Mouse (Mus musculus) layer of hippocampus, adult 18-20 months (tissue): ENCODE results near the gene Mthfd2l. TPM values are rescaled to one million over a fixed set of nuclear protein-coding genes. Genes with fewer than 3 reads are reported as not detected.
A peak's percentile ranks its signal among the peaks of the same experiment; 100 is the strongest.

ENCODE experiments used
- DNase-seq, 2 experiments: peaks; one replicate each; pipeline ENCODE4 v3.0.0; 2022; ENCODE audit warnings: low spot score in 2 of 2
- long read RNA-seq: library from polyadenylated mRNA; stranded (forward); transcript quantifications from one replicate; pipeline ENCODE4 v2.0.0, GENCODE M21; 2021
- total RNA-seq, 2 experiments: library from RNA; stranded (reverse); gene quantifications; 2 replicates each; pipeline ENCODE4 v1.2.3; 2021

Gene Mthfd2l
- 10 to 100 TPM; 18.8 to 20.3 TPM for total RNA-seq
- long read RNA-seq, full-length matches to known transcripts = 8 of 11 reads
- long read RNA-seq, partial matches to known transcripts = 0 of 11 reads
- long read RNA-seq, other reads (novel, unspliced or antisense) = 3 of 11 reads

GRCm38 (mm10) chr5:90930971-90931851 is at the start of gene Mthfd2l:
Gene Mthfd2l (plus strand): TSS chr5:90931117.
- peak; percentile 51 to 72 for DNase-seq

DNA sequence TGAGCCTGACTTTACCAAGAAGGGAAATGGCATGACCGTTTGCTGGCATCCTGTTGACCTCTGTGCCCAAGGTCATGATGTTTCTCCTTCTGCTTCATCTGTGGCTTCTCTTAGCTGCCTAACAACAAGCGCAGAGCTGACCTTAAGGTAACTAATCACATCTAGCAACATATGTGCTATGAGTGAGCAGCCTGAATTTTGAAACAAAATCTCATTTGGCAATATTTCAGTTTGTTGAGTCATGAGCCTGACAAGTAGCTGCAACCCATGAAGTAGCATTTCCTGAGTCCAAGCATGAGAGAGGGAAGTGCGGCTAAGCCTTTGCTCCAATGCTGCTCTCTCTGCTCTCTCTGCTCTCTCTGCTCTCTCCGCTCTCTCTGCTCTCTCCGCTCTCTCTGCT is 49.2 kb upstream of the Mthfd2l start:
- DNase-seq = peak in 1 of 2 experiments; percentile 26

GRCm38 (mm10) chr5:90882146-90882545 is 48.8 kb upstream of the Mthfd2l start:
- no peak for DNase-seq

- DNase-seq = no peak
Measured at GRCm38 (mm10) chr5:90884628-90885242, 46.2 kb upstream of the Mthfd2l start.

DNA sequence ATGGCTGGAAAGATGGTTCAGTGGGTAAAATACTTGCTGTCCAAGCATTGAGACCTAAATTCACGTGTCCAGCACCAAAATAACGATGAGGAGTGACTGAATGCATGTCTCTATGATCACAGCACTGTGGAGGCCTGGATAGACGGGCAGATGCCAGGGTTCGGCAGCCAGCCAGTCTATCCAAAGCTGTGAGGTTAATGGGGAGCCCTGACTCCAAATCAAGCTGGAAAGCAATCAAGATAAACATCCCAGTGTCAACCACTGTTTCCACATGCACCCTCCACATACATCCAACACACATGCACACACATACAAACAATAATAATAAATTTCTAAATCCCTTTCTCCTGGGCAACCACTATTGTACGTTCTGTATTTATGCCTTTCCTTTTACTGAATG is 42.3 kb upstream of the Mthfd2l start:
- no peak for DNase-seq

DNA sequence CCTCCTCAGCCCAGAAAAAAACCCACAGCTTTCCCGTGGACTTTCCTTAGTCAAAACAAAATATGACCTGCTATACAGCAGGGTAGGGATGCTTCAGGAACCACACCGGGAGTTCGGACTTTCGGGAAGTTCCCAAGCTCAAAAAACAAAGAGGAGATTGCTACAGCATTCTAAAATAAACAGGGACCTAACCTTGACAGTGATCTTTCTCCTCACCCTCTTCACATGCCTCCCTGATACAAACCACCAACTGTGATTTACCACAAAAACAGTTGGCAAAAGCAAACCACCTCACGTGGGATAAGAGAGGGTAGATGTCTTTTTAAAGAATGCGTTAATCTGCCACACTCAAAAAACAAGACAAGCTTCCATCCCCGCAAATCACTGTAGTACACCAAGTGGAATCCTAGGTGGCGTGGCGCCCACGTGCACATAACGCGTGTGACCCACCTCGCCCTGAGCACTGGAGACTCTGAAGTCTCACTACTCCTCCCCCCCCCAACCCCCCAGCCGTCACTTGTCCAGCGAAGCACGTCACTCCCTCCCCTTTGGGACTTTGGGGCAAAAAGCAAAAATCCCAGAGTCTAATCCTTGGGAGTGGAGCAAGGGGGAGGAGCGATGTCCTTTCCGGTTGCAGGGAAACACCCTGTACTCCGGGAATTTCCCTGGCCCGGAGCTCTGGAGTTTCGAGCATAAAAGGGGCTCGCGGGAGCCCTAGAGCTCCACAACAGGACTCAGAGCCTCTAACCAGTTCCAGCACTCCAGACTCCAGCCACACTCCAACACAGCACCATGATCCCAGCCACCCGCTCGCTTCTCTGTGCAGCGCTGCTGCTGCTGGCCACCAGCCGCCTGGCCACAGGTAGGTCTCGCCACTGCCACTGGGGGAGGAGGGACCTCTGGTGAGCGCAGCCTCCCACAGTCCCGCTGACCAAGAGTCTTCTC is 40.1 kb upstream of the Mthfd2l start, which contains the start of gene Cxcl1:
Cxcl1 (plus strand) TSS at position 723 of the 945 bp plus-strand sequence.
- no peak for DNase-seq

- no peak for DNase-seq
Measured at GRCm38 (mm10) chr5:90891464-90891813, 39.5 kb upstream of the Mthfd2l start.

DNA sequence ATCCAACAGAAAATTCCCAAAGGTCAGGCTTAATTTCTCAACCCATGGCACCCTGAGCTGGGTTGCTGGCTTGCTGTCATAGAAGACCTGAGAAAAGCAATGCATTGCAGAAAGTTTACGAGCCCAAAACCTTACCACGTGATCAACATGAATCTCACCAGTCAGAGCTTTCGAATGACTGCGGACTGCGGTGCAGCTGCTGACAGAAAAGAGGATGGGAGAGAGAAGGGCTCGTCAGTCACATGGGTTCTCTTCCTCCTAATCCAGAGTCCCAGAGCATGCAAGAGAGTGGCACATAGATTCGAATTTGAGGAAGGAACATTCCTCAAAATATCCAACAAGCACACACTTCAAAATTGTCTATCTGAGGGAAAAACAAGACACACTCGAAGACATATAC is 36.7 kb upstream of the Mthfd2l start:
- no peak for DNase-seq

GRCm38 (mm10) chr5:90897429-90897828 is 33.5 kb upstream of the Mthfd2l start:
- no peak for DNase-seq

GRCm38 (mm10) chr5:90899308-90899707 is 31.6 kb upstream of the Mthfd2l start:
- no peak for DNase-seq

GRCm38 (mm10) chr5:90900147-90900546 is 30.8 kb upstream of the Mthfd2l start:
- DNase-seq = no peak

GRCm38 (mm10) chr5:90900688-90901087 is 30.2 kb upstream of the Mthfd2l start:
- DNase-seq = no peak

DNA sequence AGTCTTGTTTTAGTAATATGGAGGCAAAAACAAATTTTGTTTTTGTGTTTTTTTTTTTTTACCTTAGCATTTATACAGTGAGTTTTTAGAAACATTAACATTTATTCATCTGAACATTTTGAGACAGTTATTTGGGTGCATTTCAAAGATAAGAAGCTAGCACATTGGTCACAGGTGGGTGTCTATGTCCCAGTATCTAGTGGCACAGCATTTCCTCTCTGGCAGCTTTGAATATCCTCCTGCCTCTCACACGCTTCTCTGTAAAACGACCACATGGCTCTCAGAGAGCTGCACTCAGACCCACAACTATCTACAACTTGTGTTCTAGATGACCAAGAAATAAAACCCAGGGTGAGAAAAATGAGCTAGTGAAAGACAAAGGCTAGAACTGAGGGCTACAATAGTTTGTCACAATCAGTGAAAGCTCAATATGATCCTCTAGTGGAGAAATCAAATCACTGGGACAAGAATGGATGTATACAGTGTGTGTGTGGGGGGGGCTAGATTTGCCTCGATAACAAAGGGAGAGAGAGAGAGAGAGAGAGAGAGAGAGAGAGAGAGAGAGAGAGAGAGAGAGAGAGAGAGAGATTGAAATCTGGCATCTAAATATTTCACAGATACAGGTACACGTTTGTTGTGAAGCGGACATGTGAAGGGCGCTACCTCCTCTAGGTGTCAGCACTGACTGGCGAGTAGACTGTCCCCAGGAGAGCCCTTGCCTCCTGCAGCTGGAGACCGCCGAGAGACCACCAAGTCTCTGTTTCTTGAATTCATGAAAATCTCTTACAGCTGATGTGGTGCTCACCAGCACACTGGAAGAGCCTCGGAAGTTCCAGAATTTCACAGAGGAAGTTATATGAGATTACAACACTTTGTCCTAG is 28.3 kb upstream of the Mthfd2l start:
- no peak for DNase-seq

DNA sequence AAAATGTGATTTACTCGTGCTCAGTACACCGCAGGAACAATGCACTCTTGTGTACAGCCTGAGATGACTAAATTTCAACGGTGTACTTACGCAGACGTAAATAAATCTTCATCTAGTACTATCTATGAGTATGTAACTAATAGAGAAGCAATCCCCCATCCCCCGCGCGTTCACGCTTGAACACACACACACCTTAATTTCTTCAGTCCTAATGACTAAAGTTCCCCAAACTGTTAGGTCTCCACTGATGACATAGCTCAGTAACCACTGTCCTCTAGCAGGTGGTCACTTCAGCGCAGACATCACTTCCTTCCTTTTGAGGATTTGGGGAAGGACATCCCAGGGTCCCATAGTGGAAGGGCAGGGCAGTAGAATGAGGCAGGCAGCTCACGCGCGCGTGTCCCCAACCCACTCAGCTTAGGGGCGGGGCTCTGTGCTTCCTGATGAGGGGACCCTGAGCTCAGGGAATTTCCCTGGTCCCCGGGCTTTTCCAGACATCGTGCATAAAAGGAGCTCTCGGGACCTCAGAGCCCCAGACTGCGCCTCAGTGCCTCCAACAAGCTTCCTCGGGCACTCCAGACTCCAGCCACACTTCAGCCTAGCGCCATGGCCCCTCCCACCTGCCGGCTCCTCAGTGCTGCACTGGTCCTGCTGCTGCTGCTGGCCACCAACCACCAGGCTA is 27.4 kb upstream of the Mthfd2l start, which contains the start of gene Cxcl2:
Cxcl2 (plus strand) TSS at position 533 of the 682 bp plus-strand sequence.
- DNase-seq = no peak

GRCm38 (mm10) chr5:90908983-90909382 is 21.9 kb upstream of the Mthfd2l start:
- peak; percentile 32 to 80 for DNase-seq

- DNase-seq = no peak
Measured at GRCm38 (mm10) chr5:90919495-90919894, 11.4 kb upstream of the Mthfd2l start.

- no peak for DNase-seq
Measured at GRCm38 (mm10) chr5:90922958-90923357, 8.0 kb upstream of the Mthfd2l start.

DNA sequence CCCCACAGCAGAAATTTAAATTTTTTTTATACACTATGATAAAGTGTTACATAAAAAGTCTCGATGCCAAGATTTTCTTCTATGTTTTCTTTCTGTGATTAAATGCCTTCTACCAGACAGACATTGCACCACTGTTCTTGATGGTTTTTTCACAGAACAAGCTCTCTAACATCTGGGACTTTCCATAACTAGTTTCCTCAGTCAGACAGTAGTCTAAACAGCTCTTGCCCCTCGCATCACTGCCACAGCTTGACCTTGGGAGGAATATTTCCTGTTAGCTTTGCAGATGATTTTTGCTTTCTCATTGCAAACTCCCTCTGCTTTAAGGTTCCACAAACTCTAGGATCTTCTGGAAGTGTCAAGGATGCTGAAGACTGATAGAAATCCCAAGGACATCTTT is 371 bp upstream of the Mthfd2l start:
- no peak for DNase-seq

GRCm38 (mm10) chr5:90931911-90932310 is 994 bp downstream of the Mthfd2l start:
- no peak for DNase-seq
